Mouse (Mus musculus) heart, postnatal 36 days (tissue): ENCODE data around the gene Col16a1. TPM values are rescaled to one million over a fixed set of nuclear protein-coding genes. Genes with fewer than 3 reads are reported as not detected.

Experiments
- DNase-seq, 2 experiments: peaks; one replicate each; pipeline ENCODE4 v3.0.0; 2021 to 2022
- intact Hi-C: fragments of 180-260 bp; cut with DNase I; formaldehyde crosslinking; loops from one replicate; pipeline ENCODE4 v1.15.1; 2025
- total RNA-seq, 2 experiments: library from RNA; stranded (reverse); gene quantifications; 2 replicates each; pipeline ENCODE4 v1.2.3; 2021

The Col16a1 gene
- total RNA-seq, 2 experiments from 2014 or later, result 7.4 to 8.5 TPM

DNA sequence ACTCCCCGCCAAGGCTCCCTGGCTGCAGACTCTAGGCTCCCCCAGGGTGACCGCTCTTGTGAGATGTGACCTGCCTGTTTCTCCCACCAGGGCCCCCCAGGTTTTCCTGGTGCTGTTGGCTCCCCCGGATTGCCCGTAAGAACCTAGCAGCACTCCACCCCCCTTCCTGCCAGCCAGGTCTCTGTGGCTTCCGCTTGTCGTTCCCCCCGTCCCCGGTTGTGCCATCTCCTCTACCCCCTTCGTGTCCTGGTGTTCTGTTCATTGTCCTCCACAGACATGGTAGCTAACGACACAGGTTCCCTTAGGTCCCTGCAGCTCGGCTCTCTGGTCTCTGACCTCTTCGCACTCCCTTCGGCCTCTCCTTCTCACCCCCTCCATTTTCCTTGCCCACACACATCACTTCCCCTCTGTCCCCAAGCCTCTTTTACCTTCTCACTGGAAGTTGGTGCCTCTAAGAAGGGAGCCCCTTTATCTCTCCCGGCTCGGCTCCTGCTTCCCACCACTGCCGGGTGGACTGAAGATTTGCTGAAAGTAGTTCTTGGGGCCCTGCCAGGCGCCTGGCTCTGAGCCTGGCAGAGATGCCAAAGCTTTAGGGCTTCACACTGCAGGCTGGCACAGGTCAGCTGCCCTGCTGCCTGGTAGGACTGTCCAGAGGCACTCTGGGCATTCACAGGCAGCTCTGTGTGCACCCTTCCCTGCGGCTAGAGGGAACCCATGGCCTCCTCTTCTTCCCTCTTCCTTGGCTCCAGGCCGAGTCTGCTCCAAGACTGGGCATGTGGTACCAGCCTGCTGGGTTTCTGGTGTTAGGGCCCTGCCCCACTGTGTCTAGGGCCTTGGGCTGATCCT is 33.9 kb downstream of the Col16a1 start:
- peak; percentile 52 to 67 for DNase-seq
- intact Hi-C loops, result no loop called here

DNA sequence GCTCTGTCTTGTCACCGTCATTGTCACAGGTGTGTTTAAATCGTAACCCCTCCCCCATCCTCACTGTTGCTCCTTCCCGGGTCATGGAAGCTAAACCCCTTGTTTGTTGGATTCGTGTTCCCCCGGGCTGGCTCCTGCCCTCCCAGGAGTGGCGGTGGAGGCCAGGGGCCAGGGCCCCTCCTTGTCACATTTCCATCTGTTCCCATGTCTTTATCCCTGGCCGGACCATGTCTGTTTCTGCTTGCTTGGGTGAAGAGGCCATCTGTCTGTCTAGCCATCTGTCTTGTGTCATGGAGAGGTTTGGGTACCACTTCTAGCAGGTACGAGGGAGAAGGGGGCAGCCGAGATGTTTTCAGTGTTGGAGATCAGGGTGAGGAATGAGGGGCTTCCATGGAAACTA is 34.6 kb downstream of the Col16a1 start:
- intact Hi-C loops, result no loop called here
- DNase-seq, result no peak

DNA sequence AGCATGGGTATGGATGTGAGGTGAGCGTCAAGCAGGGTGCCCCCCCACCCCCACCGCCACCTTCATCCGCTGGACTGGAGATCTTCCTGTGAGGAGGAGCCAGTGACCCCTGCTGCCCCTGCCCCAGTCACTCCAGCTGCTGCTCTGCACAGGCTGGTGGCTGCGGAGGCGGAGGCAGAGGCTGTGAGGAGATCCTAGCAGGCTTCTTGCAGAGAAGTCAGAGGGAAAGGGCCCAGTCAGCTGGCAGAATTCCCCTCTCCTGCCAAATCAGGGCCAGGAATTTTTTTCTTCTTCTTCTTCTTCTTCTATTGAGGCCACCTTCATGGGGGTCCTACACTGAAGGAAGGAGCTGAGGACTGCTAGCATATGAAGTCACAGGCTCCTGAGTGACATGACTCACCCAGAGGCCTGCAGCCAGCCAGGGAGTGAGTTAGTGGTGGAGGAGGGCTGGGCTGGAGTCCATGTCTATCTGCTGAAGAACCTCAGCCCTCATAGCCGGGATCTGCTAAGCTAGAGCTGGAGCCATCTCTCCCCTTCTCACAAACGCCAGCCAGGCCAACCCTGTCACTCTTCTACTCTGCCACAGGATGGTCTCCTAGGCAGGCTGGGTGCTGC is 36.8 kb downstream of the Col16a1 start:
- intact Hi-C loops, result no loop called here
- DNase-seq, result peak; percentile 43 to 50

DNA sequence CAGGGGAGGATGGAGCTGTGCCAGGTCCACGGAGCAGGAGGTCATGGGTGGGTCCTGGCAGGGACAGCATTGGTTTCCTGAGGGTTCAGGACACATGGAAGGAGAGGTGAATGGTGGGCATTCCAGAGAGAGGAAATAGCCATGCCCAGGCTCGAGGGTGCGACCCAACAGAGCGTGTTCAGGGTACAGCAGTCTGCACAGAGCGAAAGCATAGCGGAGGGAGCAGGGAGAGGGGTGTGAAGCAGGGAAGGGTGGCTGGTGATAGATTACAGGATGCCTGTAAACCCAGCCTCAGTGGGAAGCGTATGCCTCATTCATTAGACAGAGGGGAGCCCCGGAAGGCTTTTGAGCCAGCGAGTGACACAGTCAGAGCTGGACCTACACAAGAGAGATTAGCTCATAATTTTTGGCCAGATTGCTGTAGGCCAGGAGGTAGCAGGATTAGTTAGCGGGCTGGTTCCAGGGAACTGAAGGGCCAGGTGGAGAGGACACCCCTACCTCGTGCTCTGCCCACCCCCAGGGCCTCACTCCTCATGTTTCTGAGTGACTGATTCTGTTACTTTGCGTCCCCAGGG is 37.7 kb downstream of the Col16a1 start:
- DNase-seq, result no peak
- intact Hi-C loops, result no loop called here

DNA sequence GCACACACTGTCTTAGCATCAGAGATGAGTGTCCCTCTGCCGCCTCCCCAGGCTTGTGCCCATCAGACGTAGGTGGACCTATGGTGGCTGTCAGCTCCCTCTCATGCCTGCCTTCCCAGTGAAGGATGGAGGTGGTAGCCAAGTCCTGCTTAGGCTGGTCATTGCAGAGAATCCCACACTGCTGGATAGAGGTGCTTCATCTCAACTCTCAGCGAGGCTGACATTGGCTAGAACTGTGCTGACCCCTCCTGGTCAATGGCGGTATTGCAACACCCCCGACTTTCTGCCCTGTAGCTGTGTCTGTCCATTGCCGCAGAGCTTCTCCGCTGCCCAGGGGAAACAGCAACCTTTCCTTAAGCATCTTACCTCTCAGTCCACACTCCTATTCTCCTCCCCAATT is 39.7 kb downstream of the Col16a1 start:
- peak; percentile 94 to 99 for DNase-seq
- intact Hi-C loops, result loop anchor here (1.0 to 2.0 kb wide), 4 partner anchors 51 to 386 kb away; no protein-coding TSS in a partner anchor

DNA sequence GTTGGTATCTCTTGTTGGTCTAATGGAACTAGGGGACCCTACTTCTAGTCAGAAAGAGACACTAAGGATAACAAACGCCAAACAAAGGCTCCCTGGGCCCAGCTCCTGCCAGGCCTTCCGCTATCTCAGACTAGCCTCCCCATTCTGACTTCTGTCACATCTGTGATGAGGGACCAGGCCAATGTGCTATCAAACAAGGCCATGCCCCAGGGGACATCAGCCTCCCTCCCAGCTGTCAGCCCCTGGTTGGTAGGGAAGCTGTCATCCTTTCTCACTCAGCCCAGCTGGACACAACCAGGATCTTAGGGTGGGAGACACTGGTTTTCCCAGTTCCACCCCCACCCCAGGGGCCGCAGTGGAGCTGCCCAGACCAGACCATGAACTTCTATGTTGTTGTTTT is 47.5 kb downstream of the Col16a1 start:
- no peak for DNase-seq
- intact Hi-C loops, result no loop called here

DNA sequence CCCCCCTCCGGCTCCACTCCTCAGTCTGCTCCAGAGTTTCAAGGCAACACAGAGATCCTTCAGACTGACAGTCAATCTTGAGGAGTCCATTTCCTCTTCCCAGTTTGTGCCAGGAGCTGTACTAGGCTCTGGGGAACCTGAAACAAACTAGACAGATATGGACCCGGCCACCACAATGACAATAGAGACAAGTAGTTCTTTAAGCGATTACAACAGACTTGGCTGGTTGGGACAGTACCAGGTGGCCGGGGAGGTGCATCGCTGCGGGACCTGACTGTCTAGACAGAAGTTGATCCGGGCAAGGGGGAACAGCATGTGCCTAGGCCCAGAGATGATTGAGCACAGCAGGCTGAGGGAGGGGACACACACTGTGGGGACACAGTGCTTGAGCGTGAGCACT is 53.5 kb downstream of the Col16a1 start:
- intact Hi-C loops, result no loop called here
- DNase-seq, result no peak

DNA sequence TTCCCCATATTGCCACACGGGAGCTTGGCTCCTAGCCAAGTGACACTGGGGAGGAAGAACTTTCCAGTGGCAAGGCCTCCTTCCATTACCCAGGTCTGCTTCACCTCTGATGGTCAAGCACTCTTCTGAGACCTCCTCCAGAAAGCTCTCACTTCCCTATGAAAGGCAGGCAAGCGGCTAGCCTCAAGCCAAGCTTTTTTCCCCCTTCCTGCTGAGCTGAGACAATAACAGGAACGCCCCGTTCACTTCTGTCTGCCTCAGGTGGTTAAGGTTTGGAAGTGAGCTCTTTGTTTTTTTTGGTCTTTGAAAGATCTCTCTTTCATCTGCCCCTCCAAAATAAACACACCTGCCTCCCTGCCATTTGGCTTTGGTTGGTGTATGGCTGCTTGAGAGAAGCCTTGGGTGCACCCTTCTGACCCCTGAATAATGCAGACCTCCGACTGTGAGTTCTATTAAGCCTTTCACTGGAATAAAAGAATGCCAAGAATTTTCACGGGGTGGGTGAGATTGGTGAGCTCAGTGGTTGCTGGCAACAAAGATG is 54.5 kb downstream of the Col16a1 start, which contains the start of gene Pef1:
Gene Pef1 (plus strand): TSS at position 448 of the 541 bp plus-strand sequence.
- DNase-seq, result no peak
- intact Hi-C loops, result no loop called here

DNA sequence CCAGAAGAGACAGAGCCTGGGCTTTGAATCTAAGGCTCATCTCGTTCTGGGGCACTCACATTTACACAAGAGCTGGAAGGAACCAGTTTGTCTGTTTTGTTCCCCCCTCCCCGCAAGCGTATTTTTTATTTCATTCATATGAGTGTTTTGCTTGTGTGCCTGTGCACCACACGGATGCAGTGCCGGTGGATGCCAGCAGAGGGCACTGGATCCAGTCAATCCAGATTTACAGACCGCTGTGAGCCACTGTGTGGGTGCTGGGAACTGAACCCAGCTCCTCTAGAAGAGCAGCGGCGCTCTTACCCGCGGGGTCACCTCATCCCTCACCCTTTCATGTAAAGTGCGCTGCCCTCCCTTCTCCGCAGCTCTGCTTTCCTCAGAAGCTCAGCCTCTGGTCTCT is 56.0 kb downstream of the Col16a1 start:
- intact Hi-C loops, result no loop called here

DNA sequence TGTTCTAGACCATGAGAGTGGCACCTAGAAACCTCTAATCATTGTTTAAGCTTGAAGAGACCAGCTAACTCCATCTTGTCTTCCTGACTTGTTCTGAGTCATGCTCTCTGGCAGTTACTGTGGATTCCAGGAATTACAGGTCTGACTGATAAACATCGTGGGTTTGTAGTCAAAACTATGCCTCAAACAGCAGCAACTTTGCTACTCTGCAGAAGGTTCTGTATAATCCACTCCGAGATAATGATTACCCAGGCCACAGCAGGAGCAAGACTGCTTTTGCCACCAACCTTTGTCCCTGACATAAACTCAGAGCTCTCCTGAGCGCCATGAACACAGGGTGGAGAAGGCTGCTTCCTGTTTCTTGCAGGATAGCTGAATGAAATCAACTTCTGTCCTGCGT is 56.9 kb downstream of the Col16a1 start:
- intact Hi-C loops, result no loop called here
- DNase-seq, result no peak

More for the DNA sequence above, 56.0 kb downstream of the Col16a1 start:
- no peak for DNase-seq

DNA sequence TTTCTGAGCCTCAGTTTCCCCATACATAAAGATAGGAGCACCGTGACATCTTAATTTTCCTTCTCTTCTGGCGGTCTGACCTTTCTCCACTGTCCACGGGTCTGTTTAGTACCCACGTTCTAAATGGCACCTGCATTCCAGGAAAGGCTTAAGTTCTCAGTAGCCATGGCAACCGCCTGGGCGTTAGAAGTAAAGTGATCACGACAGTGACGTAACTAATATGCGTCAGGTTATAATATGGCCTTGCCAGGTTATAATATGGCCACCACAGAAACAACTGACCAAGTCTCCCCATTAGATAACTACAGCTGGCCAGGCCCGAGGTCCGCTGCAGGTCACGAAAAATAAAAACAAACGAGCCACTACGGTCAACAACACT is 59.4 kb downstream of the Col16a1 start:
- DNase-seq, result no peak
- intact Hi-C loops, result no loop called here

DNA sequence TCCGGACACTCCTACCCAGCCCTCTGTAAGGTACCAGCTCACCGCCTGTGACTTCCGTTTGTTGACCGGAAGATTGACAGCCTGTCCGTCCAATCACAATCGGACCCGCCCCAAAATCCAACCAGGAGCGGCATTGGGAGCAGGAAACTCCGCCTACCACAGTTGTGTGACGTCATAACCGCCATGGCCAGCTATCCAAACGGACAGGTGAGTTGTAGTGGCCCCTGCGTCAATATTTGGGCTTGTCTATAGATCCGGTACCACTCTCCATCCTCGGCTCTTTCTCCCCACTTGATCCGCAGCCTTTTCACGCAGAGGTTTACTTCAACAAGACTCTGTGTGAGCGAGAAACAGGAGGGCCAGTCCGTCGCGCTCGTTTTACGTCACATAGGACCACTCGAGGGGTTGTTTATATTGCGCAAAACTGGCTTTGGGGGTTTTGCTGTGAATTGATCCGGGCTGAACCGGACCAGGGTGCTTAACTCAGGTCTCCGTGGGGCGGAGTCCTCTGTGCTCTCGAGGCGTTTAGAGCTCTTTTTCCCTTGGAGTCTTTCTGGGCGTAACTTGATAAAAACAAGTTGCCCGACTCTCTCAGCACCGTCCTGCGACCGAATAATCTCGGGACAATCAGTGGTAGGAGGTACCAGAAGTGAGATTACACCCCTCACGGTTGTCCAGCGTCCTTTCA is 59.9 kb downstream of the Col16a1 start:
- intact Hi-C loops, result no loop called here

DNA sequence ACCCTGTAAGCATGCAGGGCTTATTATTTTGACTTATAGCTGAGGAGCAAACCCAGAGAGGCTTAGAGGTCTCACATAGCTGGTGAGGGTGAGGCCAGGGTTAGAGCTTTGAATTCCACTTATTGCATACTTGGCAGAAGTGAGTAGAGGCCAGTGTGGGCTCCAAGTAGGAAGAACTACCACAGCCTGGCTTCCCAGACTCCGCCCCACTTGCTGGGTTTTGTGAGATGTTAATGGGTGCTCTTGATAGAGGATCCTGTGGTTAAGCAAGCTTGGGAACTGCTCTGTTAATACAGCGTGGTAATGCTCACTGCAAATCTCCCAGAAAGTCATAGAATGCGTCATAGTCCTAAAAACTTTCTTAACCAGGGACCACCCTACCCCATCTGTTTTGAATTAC is 61.3 kb downstream of the Col16a1 start:
- no peak for DNase-seq
- intact Hi-C loops, result no loop called here

More for the DNA sequence above, 59.9 kb downstream of the Col16a1 start:
- peak; percentile 100 for DNase-seq

DNA sequence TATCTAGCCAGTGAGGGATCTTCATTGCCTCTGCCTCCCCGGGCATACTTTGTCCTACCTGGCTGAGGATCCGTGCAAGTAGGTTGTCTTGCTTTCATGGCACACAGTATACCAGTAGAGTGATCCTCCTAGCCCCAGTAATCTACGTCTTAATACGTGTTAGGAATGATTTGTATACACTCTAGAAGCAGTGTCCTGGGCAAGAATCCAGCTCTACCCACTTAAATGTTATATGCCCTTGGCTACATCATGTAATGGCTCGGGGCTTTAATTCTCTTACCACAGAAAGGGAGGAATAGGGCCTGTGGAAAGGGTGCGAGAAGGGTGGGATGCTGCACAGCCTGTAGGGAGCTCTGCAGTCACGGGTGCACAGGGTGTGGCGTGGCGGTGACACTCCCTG is 62.0 kb downstream of the Col16a1 start:
- intact Hi-C loops, result no loop called here
- no peak for DNase-seq

DNA sequence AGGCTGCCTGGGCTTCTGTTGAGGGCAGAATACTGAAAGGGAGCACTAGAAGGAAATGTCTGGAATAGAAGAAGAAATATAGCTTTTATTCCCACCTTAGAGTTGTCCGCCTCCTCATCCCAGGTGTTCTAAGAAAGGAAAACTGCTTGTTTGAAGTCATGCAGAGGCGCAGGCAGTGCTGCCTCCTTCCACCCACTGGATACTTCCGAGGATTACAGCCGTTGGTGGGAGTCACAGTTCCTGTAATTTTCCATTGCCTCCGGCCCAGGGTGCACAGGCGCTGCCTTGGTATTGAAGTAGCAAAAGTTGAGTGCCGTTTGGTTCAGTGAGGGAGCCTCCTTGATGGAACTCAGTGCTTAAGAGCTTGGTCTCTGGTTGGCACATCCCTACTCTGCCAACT is 62.5 kb downstream of the Col16a1 start:
- intact Hi-C loops, result no loop called here
- no peak for DNase-seq

DNA sequence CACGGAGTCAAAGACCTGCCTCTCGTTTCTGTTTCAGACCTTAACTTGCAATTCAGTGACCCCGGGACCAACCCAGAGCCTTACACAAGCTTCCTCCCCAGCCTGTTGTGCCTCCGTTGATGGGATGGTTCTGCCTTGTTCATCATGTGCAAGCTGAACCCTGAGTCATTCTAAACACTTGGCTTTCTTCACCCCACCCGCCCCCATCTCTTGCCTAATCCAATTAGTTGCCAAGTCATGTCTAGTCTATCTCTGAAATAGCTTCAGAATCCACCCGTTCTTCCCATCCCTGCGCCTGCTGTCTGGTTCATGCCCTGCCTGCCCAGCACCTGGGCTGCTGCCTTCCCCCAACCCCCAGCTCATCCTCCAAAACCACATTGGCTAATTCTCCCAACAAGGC is 64.7 kb downstream of the Col16a1 start:
- peak; percentile 46 to 52 for DNase-seq
- intact Hi-C loops, result no loop called here

DNA sequence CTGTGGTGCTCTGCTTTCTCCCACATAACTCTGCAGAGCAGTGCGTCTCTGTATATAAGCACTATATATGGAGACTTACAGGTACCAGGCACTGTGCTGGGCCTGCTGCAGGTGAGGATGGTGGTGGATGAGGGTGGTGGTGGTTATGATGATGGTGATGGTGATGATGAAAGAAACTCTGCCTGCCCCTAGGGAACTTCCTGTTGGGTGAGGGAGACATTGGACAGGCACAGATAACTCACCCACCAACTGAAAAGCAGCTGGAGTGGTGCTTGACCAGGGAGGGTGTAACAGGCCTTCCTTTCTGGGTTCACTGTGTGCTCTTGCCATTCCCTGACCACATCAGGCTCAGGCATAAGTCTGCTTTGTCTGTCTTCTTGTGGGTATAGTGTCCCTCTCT is 65.1 kb downstream of the Col16a1 start:
- intact Hi-C loops, result no loop called here
- DNase-seq, result no peak

DNA sequence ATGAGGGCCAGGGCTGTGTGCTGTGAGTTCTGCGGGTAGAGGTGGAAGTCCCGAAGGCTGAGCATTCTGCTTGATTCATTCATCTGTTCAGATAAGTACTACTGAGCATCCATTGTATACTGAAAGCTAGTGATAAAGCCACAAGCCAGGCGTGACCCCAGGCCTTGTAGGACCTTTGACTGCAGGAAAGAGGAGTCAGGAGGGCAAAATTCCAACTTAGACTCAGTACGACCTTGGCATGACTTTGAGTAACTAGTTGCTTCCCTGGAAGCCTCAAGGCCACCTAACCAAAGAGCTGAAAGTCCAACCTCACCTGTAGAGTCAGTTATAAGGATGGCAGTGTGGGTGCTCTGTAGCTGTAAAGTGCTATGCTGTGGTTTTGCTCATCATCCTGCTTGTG is 73.1 kb downstream of the Col16a1 start:
- no peak for DNase-seq
- intact Hi-C loops, result no loop called here

DNA sequence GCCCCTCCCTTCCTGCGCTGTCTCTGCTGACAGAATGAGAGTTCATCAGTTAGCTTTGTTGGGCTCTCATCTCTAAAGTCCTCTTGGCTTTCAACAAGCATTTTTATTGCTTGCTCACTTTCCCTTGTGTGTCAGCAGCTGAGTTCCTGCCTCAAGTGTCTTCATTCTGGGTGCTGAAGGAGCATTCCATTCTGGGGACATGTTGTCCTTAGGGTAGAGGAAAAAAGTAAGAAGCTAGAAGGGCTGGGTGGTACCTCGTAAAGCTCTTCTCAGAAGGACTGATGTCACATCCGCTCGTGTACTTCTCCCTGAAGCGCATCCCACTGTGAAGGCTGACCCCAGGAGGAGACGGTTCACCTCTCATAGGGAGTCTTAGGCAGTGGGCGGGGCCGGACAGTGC is 73.9 kb downstream of the Col16a1 start:
- DNase-seq, result no peak
- intact Hi-C loops, result no loop called here

DNA sequence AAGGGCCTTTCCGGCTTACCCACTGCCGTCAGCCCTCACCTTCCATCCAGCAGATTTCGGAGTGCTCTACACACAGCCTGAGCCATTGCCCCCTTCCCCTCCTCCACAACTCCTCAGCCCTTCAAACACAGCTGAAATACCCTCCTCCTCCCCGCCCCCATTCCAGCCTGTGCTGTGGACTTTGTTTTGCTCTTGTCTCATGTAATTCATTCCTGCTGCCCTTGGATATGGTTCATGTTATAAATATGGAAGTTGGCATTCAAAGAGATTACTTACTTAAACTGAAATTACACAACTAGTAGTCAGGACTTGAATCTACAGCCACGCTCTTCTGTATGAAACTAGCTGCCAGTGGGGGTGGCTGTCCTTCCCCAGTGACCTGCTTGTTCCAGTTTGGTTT is 75.4 kb downstream of the Col16a1 start:
- no peak for DNase-seq
- intact Hi-C loops, result no loop called here

DNA sequence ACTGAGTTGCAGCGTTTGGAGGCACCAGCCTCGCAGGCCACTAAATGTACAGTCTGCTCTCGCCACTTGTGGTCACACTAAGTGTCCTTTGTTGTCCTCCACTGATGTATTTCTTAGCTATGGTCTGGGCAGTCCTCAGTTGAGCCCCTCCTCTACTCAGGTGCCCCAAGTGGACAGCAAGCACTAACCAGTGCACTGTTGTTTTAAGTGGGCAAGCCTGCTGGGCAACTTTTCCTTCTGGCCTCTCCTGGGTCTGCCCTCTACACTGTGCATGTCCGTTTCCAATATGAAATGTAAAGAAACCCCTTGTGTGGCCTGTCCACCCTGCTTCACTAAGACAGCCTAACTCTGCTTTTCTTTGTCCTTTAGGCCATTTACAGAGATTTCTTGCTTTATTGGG is 76.5 kb downstream of the Col16a1 start:
- DNase-seq, result no peak
- intact Hi-C loops, result no loop called here
